Mouse (Mus musculus): ENCODE measurements around the gene Vmn2r118.

DNA sequence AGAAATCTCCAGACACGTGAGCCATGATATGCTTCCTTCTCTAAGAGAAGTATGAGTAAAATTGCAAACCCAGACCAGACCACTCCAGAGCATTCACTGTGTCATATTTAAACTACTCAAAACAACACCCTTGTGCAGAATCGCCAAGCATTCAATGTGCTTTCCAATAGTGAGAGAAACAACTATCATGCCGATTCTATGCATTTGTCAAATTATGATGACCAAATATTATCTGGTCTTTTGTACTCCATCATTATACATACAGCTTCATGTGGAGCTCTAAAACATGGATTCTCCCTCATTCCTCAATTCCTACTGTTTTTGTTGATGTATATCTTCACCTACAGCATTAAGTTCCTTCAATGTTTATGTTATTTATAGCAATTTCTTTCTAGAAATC is at the start of gene Vmn2r118:
- TF ChIP-seq CTCF (IDR thresholded peaks at IDR 0.05; ENCODE audit: low read depth) (no peak), EP300 (IDR thresholded peaks at IDR 0.05; ENCODE audit: low read depth) (no peak)
